Mouse (Mus musculus) embryonic facial prominence, embryonic 12.5 days (tissue): ENCODE measurements around the gene Skp1a. TPM values are rescaled to one million over a fixed set of nuclear protein-coding genes. Genes with fewer than 3 reads are reported as not detected.

Experiments
- ATAC-seq: fragments of 200-750 bp; cut with Nextera tagmentation; 2 replicates; pipeline ENCODE4 v1.8.0; 2017; ENCODE audit not compliant: insufficient number of reproducible peaks, insufficient read depth, low FRiP score, low TSS enrichment
- H3K27ac ChIP-seq: fragments of 300-500 bp; sonication (generic); 2 replicates; pipeline ENCODE4 v1.5.1; 2016; ENCODE audit warnings: mild to moderate bottlenecking
- H3K27me3 ChIP-seq: fragments of 300-500 bp; sonication (generic); 2 replicates; pipeline ENCODE4 v1.6.1; 2016; ENCODE audit warnings: mild to moderate bottlenecking, moderate library complexity
- H3K36me3 ChIP-seq: fragments of 300-500 bp; sonication (generic); 2 replicates; pipeline ENCODE4 v1.6.1; 2016; ENCODE audit warnings: mild to moderate bottlenecking
- H3K4me1 ChIP-seq: fragments of 300-500 bp; sonication (generic); 2 replicates; pipeline ENCODE4 v1.6.1; 2016
- H3K4me2 ChIP-seq: fragments of 300-500 bp; sonication (generic); replicated peaks from 2 replicates; pipeline ENCODE4 v1.6.1; 2016; ENCODE audit warnings: mild to moderate bottlenecking, moderate library complexity
- H3K4me3 ChIP-seq: fragments of 300-500 bp; sonication (generic); 2 replicates; pipeline ENCODE4 v1.5.1; 2016; ENCODE audit warnings: mild to moderate bottlenecking
- H3K9ac ChIP-seq: fragments of 300-500 bp; sonication (generic); 2 replicates; pipeline ENCODE4 v1.6.1; 2016; ENCODE audit warnings: mild to moderate bottlenecking, moderate library complexity
- H3K9me3 ChIP-seq: fragments of 300-500 bp; sonication (generic); 2 replicates; pipeline ENCODE4 v1.6.1; 2016; ENCODE audit warnings: mild to moderate bottlenecking, moderate library complexity
- WGBS: fragments of 180-500 bp; shearing (Covaris S2); methylation state at CpG from one replicate; pipeline ENCODE4 v1.1.7; 2016; 5-methylcytosine and 5-hydroxymethylcytosine counted together
- polyA plus RNA-seq: library from polyadenylated mRNA; unstranded; fragments of >200 nt; fragmentation: Nextera tagmentation; extraction: Ambion mirVana; gene quantifications from 2 replicates; pipeline ENCODE4 v1.2.1, GENCODE M21; 2016

Skp1a gene
- polyA plus RNA-seq, 1 experiment from 2014 or later = 939 TPM

DNA sequence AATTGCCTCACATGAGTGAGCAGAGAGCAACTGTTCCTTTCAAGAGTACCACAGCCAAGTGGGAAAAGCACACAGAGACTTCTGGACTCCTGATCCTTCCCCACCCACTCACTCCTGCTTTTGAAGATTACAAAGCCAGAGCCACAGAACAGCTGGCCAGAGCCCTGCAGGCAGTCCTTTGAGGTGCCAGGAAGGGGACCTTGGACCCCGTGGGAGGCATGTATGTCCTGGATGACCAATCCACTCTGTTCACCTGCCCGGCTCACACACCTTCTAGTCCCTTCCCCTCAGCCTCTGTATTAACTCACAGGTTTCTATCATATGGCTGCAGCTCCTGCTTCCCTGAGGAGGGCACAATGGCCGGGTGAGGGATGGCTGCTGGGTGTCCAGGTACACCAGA lies 25.6 kb downstream of the Skp1a start:
- no peak for ATAC-seq
- H3K9me3 ChIP-seq = no peaks in the 10 kb centered on the region
- H3K27me3 ChIP-seq = no peaks in the 10 kb centered on the region
- H3K4me3 ChIP-seq = no peak overlapping the region
- WGBS = 84% methylated on average over 3 of the region's 3 CpGs
- H3K36me3 ChIP-seq = peaks cover 8% of the 10 kb centered on the region; the same call in 1 of the 2 replicates
- H3K4me2 ChIP-seq = no peak overlapping the region
- H3K27ac ChIP-seq = no peak overlapping the region
- H3K9ac ChIP-seq = no peak overlapping the region
- H3K4me1 ChIP-seq = peaks cover 4% of the 10 kb centered on the region; the same call in 1 of the 2 replicates

DNA sequence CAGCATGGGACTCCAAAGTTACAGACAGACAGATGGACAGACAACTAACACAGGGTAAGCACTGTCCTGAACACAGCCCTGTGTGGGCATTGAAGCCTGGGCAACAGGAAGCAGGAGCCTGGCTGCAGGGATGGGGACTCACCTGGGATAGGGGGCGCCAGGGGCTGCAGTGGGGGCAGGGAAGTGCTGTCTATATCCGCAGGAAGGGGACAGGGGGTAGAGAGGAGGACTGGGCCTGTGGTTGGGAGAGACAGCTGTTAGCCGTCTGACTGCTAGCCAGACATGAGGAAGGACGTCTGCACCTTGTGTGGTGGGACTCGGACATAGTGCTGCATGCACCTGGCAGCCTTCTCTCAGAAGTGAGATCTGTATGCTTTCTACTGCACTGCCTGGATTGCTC lies 26.9 kb downstream of the Skp1a start:
- Histone ChIP-seq H3K27me3 (no peaks in the 10 kb centered on the region), H3K9ac (no peak overlapping the region), H3K4me1 (peaks cover 4% of the 10 kb centered on the region; the same call in 1 of the 2 replicates), H3K4me3 (no peak overlapping the region), H3K4me2 (no peak overlapping the region), H3K9me3 (no peaks in the 10 kb centered on the region), H3K27ac (no peak overlapping the region), H3K36me3 (peaks cover 8% of the 10 kb centered on the region; the same call in 1 of the 2 replicates)
- 66% methylated on average over 5 of the region's 5 CpGs for WGBS
- ATAC-seq = no peak

- Histone ChIP-seq H3K27me3 (no peaks in the 10 kb centered on the region), H3K9me3 (no peaks in the 10 kb centered on the region), H3K27ac (no peak overlapping the region), H3K4me2 (no peak overlapping the region), H3K36me3 (peaks cover 4% of the 10 kb centered on the region; the same call in 1 of the 2 replicates), H3K4me1 (peaks cover 10% of the 10 kb centered on the region; the same call in 1 of the 2 replicates), H3K4me3 (no peak overlapping the region), H3K9ac (no peak overlapping the region)
- ATAC-seq = no peak
- 63% methylated on average over 4 of the region's 4 CpGs for WGBS
Observed at GRCm38 (mm10) chr11:52260878-52261277, 29.1 kb downstream of the Skp1a start.

DNA sequence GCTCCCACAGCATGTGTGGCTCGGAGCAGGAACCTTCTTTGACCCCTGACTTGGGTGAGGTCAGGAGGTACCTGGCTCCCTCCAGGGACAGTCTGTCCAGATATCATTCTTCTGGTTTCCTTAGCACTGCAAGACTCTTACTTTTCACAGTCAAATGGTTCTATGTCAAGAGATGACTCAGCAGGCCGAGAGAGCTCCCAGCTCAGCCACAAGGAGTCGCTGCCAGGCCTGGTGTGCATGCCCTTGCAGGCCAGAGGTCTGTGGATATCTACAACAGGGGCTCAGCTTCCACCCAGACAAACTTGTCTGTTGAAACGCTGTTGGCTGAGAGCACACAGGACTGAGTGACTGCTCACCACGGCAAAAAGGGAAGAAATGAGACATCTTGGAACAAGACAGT lies 30.1 kb downstream of the Skp1a start:
- Histone ChIP-seq H3K4me2 (no peak overlapping the region), H3K27ac (no peak overlapping the region), H3K9ac (no peak overlapping the region), H3K27me3 (no peaks in the 10 kb centered on the region), H3K4me3 (no peak overlapping the region), H3K9me3 (no peaks in the 10 kb centered on the region), H3K36me3 (no peaks in the 10 kb centered on the region), H3K4me1 (peaks cover 18% of the 10 kb centered on the region; the same call in 1 of the 2 replicates)
- 58% methylated on average over 5 of the region's 5 CpGs for WGBS
- no peak for ATAC-seq

DNA sequence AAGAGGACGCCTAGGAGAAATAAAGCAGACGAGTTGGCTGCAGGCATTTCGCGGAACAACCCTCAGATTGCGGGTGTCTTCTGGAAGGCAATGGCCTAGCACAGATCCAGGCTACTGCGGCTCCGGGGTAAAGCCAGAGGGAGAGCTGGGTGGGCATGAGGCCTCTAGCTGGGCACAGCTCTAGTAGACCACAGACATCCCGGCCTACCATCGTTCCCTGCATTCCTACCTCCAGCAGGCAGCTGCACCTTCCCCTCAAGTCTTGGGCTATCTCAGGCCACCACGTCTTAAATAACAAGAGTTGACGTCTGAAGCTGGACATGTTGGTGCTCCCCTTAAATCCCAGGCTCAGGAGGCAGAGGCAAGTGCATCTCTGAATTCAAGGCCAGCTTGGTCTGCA lies 30.5 kb downstream of the Skp1a start:
- Histone ChIP-seq H3K36me3 (no peaks in the 10 kb centered on the region), H3K4me2 (no peak overlapping the region)
- no peak for ATAC-seq

GRCm38 (mm10) chr11:52264871-52265270 lies 33.1 kb downstream of the Skp1a start:
- no peak overlapping the region for H3K9ac ChIP-seq
- WGBS = 76% methylated on average over 7 of the region's 7 CpGs
- H3K27me3 ChIP-seq = no peaks in the 10 kb centered on the region
- H3K36me3 ChIP-seq = no peaks in the 10 kb centered on the region
- H3K27ac ChIP-seq = no peak overlapping the region
- peaks cover 26% of the 10 kb centered on the region for H3K4me1 ChIP-seq
- no peak for ATAC-seq
- H3K9me3 ChIP-seq = no peaks in the 10 kb centered on the region
- H3K4me3 ChIP-seq = no peak overlapping the region
- no peak overlapping the region for H3K4me2 ChIP-seq

More for the DNA sequence above, 30.5 kb downstream of the Skp1a start:
- Histone ChIP-seq H3K4me1 (peaks cover 18% of the 10 kb centered on the region; the same call in 1 of the 2 replicates), H3K27me3 (no peaks in the 10 kb centered on the region), H3K27ac (no peak overlapping the region), H3K9me3 (no peaks in the 10 kb centered on the region), H3K4me3 (no peak overlapping the region), H3K9ac (peak overlapping the region; percentile 11; the same call in 1 of the 2 replicates)
- WGBS = 90% methylated on average over 11 of the region's 11 CpGs

GRCm38 (mm10) chr11:52265616-52266307 lies 34.0 kb downstream of the Skp1a start:
- no peaks in the 10 kb centered on the region for H3K27me3 ChIP-seq

GRCm38 (mm10) chr11:52267271-52267670 lies 35.5 kb downstream of the Skp1a start:
- no peak for ATAC-seq
- H3K36me3 ChIP-seq = no peaks in the 10 kb centered on the region
- no peaks in the 10 kb centered on the region for H3K9me3 ChIP-seq
- H3K4me1 ChIP-seq = peaks cover 34% of the 10 kb centered on the region
- 82% methylated on average over 5 of the region's 5 CpGs for WGBS
- no peak overlapping the region for H3K27ac ChIP-seq
- no peak overlapping the region for H3K4me3 ChIP-seq
- H3K27me3 ChIP-seq = no peaks in the 10 kb centered on the region
- H3K4me2 ChIP-seq = no peak overlapping the region
- H3K9ac ChIP-seq = no peak overlapping the region

More at GRCm38 (mm10) chr11:52265616-52266307, 34.0 kb downstream of the Skp1a start:
- H3K4me2 ChIP-seq = no peak overlapping the region
- H3K4me3 ChIP-seq = no peak overlapping the region
- no peak for ATAC-seq
- no peak overlapping the region; the same call in 1 of the 2 replicates for H3K9ac ChIP-seq
- no peak overlapping the region for H3K27ac ChIP-seq
- peaks cover 26% of the 10 kb centered on the region for H3K4me1 ChIP-seq
- H3K9me3 ChIP-seq = no peaks in the 10 kb centered on the region
- 55% methylated on average over 12 of the region's 12 CpGs for WGBS
- no peaks in the 10 kb centered on the region for H3K36me3 ChIP-seq

DNA sequence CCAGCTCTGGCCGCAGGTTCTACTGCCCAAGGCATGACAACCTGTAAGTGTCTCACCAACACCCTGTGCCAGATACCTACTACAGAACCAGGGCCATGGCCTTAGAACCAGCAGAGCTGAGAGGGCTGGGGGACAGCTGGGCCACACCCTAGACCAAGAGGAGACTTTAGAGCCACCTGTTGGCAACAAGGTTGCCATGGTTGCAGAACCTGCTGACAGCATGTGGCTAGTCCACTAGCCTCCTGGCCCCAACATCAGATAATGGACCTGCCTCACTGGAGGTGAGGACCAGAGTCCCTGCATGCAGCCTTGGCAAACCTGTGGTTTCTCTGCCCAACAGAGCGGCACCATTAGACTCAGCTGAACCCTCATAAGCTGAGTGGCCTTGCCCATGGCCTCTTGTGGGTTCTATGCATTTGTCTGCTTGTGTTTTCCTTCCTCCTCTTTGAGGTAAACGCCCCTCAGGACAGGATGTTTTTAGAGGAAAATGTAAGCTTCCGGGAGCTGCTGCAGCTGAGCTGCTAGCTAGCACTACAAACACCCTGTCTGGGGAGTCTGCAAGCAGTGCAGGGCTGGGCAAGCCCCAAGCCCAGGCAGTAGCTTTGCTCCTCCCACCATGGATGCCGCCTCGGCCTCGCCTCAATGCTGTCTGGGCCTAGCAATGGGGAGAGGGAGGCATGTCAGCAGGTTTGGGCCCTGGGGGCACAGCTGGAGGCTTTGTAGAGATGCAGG lies 36.5 kb downstream of the Skp1a start:
- ATAC-seq = no peak
- peaks cover 44% of the 10 kb centered on the region for H3K4me1 ChIP-seq
- 0 out of 2 replicates have a peak overlapping the region, but pooled peaks have one; percentile 23 for H3K27ac ChIP-seq
- H3K4me2 ChIP-seq = no peak overlapping the region
- no peak overlapping the region for H3K9ac ChIP-seq
- H3K9me3 ChIP-seq = no peaks in the 10 kb centered on the region
- 55% methylated on average over 7 of the region's 7 CpGs for WGBS
- H3K27me3 ChIP-seq = no peaks in the 10 kb centered on the region
- H3K4me3 ChIP-seq = no peak overlapping the region
- H3K36me3 ChIP-seq = no peaks in the 10 kb centered on the region

GRCm38 (mm10) chr11:52269841-52270240 lies 38.0 kb downstream of the Skp1a start:
- Histone ChIP-seq H3K4me3 (no peak overlapping the region), H3K9me3 (no peaks in the 10 kb centered on the region), H3K4me2 (no peak overlapping the region), H3K27me3 (no peaks in the 10 kb centered on the region), H3K36me3 (no peaks in the 10 kb centered on the region), H3K27ac (no peak overlapping the region), H3K4me1 (peaks cover 44% of the 10 kb centered on the region), H3K9ac (no peak overlapping the region)
- no peak for ATAC-seq
- 90% methylated on average over 6 of the region's 6 CpGs for WGBS

GRCm38 (mm10) chr11:52271765-52272495 lies 40.1 kb downstream of the Skp1a start:
- Histone ChIP-seq H3K9ac (no peak overlapping the region), H3K4me2 (no peak overlapping the region), H3K27ac (0 out of 2 replicates have a peak overlapping the region, but pooled peaks have one; percentile 63), H3K9me3 (no peaks in the 10 kb centered on the region), H3K36me3 (no peaks in the 10 kb centered on the region), H3K4me1 (peaks cover 30% of the 10 kb centered on the region), H3K4me3 (no peak overlapping the region), H3K27me3 (no peaks in the 10 kb centered on the region)
- 48% methylated on average over 8 of the region's 8 CpGs for WGBS
- ATAC-seq = peak; percentile 16; the same call in 1 of the 2 replicates
